Mouse (Mus musculus) C2C12 (cell line): ENCODE data around the gene Tmprss6.

Experiments used
- CEBPB ChIP-seq: IDR thresholded peaks from one replicate; pipeline ENCODE4 v1.6.1; 2011; ENCODE audit warnings: low read depth, mild to moderate bottlenecking, control low read depth, moderate library complexity
- CTCF ChIP-seq: IDR thresholded peaks from one replicate; pipeline ENCODE4 v1.5.1; 2011; ENCODE audit not compliant: control insufficient read depth, insufficient read depth, insufficient read length
- FOSL1 ChIP-seq: IDR thresholded peaks from one replicate; pipeline ENCODE4 v1.8.0; 2011; ENCODE audit warnings: mild to moderate bottlenecking, low read length; ENCODE audit not compliant: poor library complexity, insufficient read depth, severe bottlenecking
- MYOG ChIP-seq: IDR thresholded peaks from one replicate; pipeline ENCODE4 v1.6.1; 2011; ENCODE audit not compliant: control insufficient read depth, insufficient read length; ENCODE audit errors: extremely low read depth
- USF1 ChIP-seq: IDR thresholded peaks from one replicate; pipeline ENCODE4 v1.6.1; 2011; ENCODE audit warnings: low read depth, mild to moderate bottlenecking, control low read depth, moderate library complexity

DNA sequence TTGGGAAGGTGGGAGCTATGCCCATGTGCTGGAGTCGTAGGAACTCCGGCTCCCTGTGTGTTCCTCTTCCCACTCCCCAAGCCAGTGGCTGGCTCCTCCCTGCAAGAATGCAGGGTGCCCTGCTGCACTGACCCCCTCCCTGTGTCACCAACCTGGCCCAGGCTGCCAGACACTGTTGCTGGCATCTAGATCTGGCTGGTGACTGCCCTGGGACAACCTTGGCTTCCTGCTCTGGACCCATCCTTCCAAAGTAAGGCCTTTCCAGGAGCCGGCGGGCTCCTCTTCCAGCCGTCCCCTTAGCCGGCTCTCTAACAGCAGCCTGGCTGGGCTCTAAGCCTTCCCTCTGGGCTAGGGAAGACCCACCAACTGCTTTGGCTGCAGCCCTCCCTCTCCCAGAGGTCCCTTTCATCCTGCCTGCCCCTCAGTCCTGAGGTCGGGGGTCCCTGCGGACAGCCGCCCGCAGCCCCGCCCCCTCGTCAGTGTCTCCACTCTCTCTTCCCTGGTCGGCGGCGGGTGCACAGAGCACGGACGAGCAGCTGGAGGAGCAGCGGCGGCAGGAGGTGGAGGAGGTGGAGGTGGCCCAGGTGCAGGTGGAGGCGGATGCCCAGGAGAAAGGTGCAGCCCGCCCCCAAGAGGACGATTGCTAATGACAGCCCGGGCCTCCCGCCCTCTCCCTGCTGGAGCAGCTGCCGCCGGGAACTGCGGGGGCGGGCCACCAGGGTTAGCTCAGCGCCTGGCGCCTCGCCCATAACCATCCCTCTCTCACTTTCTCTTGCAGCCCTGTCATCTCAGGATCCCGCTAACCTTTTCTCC lies 31.8 kb downstream of the Tmprss6 start:
- TF ChIP-seq CTCF = peak; percentile 67
- no peak for TF ChIP-seq CEBPB
- TF ChIP-seq USF1 = no peak
- no peak for TF ChIP-seq MYOG
- no peak for TF ChIP-seq FOSL1
